Mouse (Mus musculus): ENCODE data around the gene Rnf38. TPM values are rescaled to one million over a fixed set of nuclear protein-coding genes. Genes with fewer than 3 reads are reported as not detected.

The Rnf38 gene
- 224 and 240 TPM in 2 replicates for polyA plus RNA-seq (2012; rRNA removed)

DNA sequence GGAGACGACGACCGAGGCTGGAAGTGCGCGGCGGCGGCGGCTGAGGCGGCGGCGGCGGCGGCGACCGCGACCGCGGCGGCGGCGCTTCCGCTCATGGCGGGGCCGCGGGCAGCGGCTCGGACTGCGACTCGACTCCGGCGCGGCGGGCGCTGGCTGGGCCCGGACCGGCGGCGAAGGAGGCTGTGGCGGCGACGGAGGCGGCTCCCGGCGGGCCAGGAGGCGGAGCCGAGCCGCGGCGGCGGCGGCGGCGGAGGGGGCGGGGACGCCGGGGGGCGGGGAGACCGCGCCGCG lies at the start of gene Rnf38:
Gene Rnf38, minus strand, starts transcription at position 77 of the 291 bp plus-strand sequence.

DNA sequence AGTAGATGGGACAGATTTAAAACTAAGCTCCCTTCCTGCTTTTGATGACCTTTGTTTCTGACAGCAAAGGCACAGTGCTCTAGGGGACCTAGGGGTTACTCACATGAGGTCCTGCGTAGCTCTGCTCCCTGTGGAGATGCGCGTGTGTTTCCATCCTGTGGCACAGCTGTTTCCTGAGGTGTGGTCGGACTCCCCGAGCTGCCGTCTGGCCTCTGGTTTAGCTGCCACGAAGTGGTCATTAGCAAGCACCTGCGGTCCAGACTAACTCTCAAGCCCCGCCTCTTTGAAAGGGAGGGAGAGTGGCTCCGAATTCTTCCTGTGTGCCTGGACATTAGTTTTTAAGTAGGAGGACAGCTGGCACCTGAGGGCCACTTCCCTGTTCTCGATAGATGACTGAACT lies 149.6 kb downstream of the Rnf38 start, which contains the start of gene Gne:
Gene Gne, minus strand, starts transcription at position 233 of the 400 bp plus-strand sequence.

Other genes starting within 250 kb of the Rnf38 start
- gene Clta, start 229.3 kb downstream of the Rnf38 start, polyA plus RNA-seq (2012; rRNA removed) = 471 and 505 TPM in 2 replicates
- 14.1 and 17.2 TPM in 2 replicates for gene Gne, start 149.6 kb downstream of the Rnf38 start, polyA plus RNA-seq (2012; rRNA removed)
- gene Melk, start 67.1 kb upstream of the Rnf38 start, polyA plus RNA-seq (2012; rRNA removed) = 12.1 and 16.1 TPM in 2 replicates

Measured in central nervous system, embryonic 14 days (tissue).